ENCODE assay signal across 19 mouse cellular contexts in the genomic region with DNA sequence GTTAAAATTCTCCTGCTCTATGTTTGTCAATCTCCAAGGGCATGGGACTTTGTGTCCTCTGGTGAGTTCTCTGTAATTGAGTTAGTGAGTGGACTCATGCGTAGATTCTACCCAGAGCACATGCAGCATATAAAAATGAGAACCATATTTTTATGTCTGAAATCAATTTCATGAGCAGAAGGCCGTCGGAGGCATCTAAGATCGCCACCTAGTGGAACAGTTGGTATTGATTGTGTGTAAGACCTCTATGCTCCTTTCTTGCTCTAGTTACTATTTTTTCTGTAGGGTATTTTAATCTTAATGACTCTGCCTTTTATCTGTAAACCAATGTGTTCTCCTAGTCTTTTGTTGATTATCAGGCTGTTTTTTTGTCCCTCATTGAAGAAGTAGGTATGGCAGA. TPM values are rescaled to one million over a fixed set of nuclear protein-coding genes. Genes with fewer than 3 reads are reported as not detected.
DNase-seq lines count a peak whose midpoint lies in the region; ATAC-seq and TF ChIP-seq lines count a peak whose summit lies in the region.
"Not testable (repeated sequence)": the region's sequence is repeated elsewhere in the genome, so short reads cannot be mapped to it uniquely, and the experiment has no call there.
"Had no signal": no experiment of that assay in that cellular context is flagged by ENCODE, and none has a peak within 500 bp of the region (broad histone marks: within the 10 kb centered on the region; RNA-seq: fewer than 3 reads in every experiment).

No protein-coding gene starts in this region.

- TF ChIP-seq POLR2A in CH12.LX (IDR thresholded peaks at IDR 0.05; ENCODE audit: low read depth, low read length) = not testable (repeated sequence)

- TF ChIP-seq CTCF in CH12.LX (conservative IDR thresholded peaks at IDR 0.05 in 1 of 2, IDR thresholded peaks at IDR 0.05 in 1 of 2; ENCODE audit: low read depth in 2 of 2, low read length in 2 of 2) = peak; percentile 47 to 50; a peak in 2 of 4 replicates
- TF ChIP-seq CTCF in heart, postnatal 0 days (IDR thresholded peaks at IDR 0.05; ENCODE audit: low read depth) = 0 out of 2 replicates have a peak, but pooled peaks have one; percentile 20

- DNase-seq in CH12.LX (ENCODE audit: extremely low read depth); heart, postnatal 0 days (ENCODE audit: low spot score): not testable (repeated sequence)
- DNase-seq in ZHBTc4 (ENCODE audit: low read depth, low spot score) = peak; percentile 36
- DNase-seq in embryo, embryonic 10.5 days (ENCODE audit: low spot score) = peak; percentile 28
- DNase-seq in kidney, postnatal 10 days = peak; percentile 19
- peak; percentile 33 for DNase-seq in limb, embryonic 11.5 days (ENCODE audit: low spot score)
- DNase-seq in retina, embryonic 14.5 days (ENCODE audit: low spot score) = peak; percentile 1

- ATAC-seq in heart, postnatal 0 days (ENCODE audit: insufficient read depth, low read depth); limb, embryonic 11.5 days (ENCODE audit: insufficient number of reproducible peaks, low FRiP score, low TSS enrichment, low read depth): not testable (repeated sequence)

- H3K79me2 ChIP-seq in CH12.LX (replicated peaks; ENCODE audit: control insufficient read depth, extremely low read depth, insufficient read depth, poor library complexity, severe bottlenecking) = not testable (repeated sequence)

- not testable (repeated sequence) for H3K27ac ChIP-seq in CH12.LX (ENCODE audit: insufficient read depth, low read depth); heart, postnatal 0 days (ENCODE audit: low read depth); limb, embryonic 11.5 days (replicated peaks; ENCODE audit: low read depth, low read length)

- not testable (repeated sequence) for H3K4me1 ChIP-seq in CH12.LX (ENCODE audit: control insufficient read depth in 1 of 2, insufficient read depth in 2 of 2); heart, postnatal 0 days (ENCODE audit: control insufficient read depth, insufficient read depth); limb, embryonic 11.5 days (ENCODE audit: control insufficient read depth, insufficient read depth, low read length)

- in situ Hi-C loops in CH12.LX (cut with MboI; ENCODE audit: low pct_ligation_motif_present, low pct_unique_long_range_greater_than_20kb, low sequenced_read_pairs) = not testable (repeated sequence)

- H3K9me3 ChIP-seq in CH12.LX (replicated peaks; ENCODE audit: low read length); heart, postnatal 0 days (replicated peaks; ENCODE audit: control insufficient read depth, low read length); limb, embryonic 11.5 days (ENCODE audit: control insufficient read depth, low read length): not testable (repeated sequence)

- 30% methylated on average over 4 of the region's 4 CpGs for WGBS in heart, postnatal 0 days
- 44% methylated on average over 4 of the region's 4 CpGs for WGBS in limb, embryonic 11.5 days

- dilution Hi-C loops in CH12.LX (cut with MboI; ENCODE audit: extremely low pct_ligation_motif_present, extremely low pct_unique_long_range_greater_than_20kb, low sequenced_read_pairs) = not testable (repeated sequence)

- H3K4me2 ChIP-seq in CH12.LX (ENCODE audit: insufficient read depth, low read depth, poor library complexity, severe bottlenecking); heart, postnatal 0 days (ENCODE audit: low read depth, low read length); limb, embryonic 11.5 days (ENCODE audit: low read depth, severe bottlenecking): not testable (repeated sequence)

- not testable (repeated sequence) for H3K36me3 ChIP-seq in CH12.LX (replicated peaks in 1 of 2; ENCODE audit: control insufficient read depth in 1 of 2, insufficient read depth in 1 of 2, low read length in 1 of 2); heart, postnatal 0 days (replicated peaks; ENCODE audit: control insufficient read depth, insufficient read depth, low read length); limb, embryonic 11.5 days (ENCODE audit: control insufficient read depth, insufficient read depth, low read length)

- not testable (repeated sequence) for H3K27me3 ChIP-seq in CH12.LX (replicated peaks); heart, postnatal 0 days (ENCODE audit: control insufficient read depth, insufficient read depth, low read length); limb, embryonic 11.5 days (ENCODE audit: control insufficient read depth, insufficient read depth, low read length)

- TF ChIP-seq RAD21 in CH12.LX (IDR thresholded peaks at IDR 0.05; ENCODE audit: low read depth, low read length) = not testable (repeated sequence)

- H3K9ac ChIP-seq in CH12.LX (ENCODE audit: insufficient read depth, low read depth); heart, postnatal 0 days (replicated peaks; ENCODE audit: low read depth, low read length); limb, embryonic 11.5 days (ENCODE audit: low read length): not testable (repeated sequence)

- TF ChIP-seq EP300 in CH12.LX (IDR thresholded peaks at IDR 0.05; ENCODE audit: low read length); heart, postnatal 0 days (IDR thresholded peaks at IDR 0.05; ENCODE audit: low read depth): not testable (repeated sequence)

- H3K4me3 ChIP-seq in CH12.LX (replicated peaks in 1 of 3; ENCODE audit: low read depth in 2 of 3, low read length in 2 of 3, poor library complexity in 1 of 3); heart, postnatal 0 days (ENCODE audit: low read depth, low read length); limb, embryonic 11.5 days (ENCODE audit: low read depth, low read length): not testable (repeated sequence)

TF ChIP-seq in CH12.LX, 34 proteins besides CTCF, POLR2A, EP300 and RAD21:
- TF ChIP-seq SMC3 (IDR thresholded peaks at IDR 0.05; ENCODE audit: low read depth, low read length) = peak; percentile 4; the same call in 1 of the 2 replicates

RNA-seq across cellular contexts. Expression of gene Speer4d, which starts 18.5 kb away (rescaled TPM):
- total RNA-seq in CH12.LX (2012; rRNA removed) (not detected in 2 replicates), CH12.LX (2014; rRNA removed) (not detected in 2 replicates)
- polyA plus RNA-seq in CH12.LX (2012; ENCODE audit: insufficient read length, low read depth) = not detected in 2 replicates
- not detected in 2 replicates for total RNA-seq in heart, postnatal 0 days (2014; rRNA removed; ENCODE audit: low replicate concordance)
- not detected in 2 replicates for polyA plus RNA-seq in heart, postnatal 0 days (2015; fragmentation: Nextera tagmentation; extraction: Ambion mirVana)
- polyA plus RNA-seq in limb, embryonic 11.5 days (2014; fragmentation: Nextera tagmentation; extraction: Ambion mirVana) = not detected in 2 replicates
- total RNA-seq: left cerebral cortex, adult 8-10 months had no signal
- polyA plus RNA-seq: erythroblast, embryonic 14.5 days; forebrain, embryonic 14.5 days; gonadal fat pad, adult 2 months; hindbrain, embryonic 10.5 days; kidney, embryonic 14.5 days; limb, embryonic 14.5 days; liver, embryonic 16.5 days; midbrain, embryonic 12.5 days; neural tube, embryonic 13.5 days; stomach, embryonic 16.5 days had no signal

RNA-seq across cellular contexts. Expression of gene Gm21083, which starts 23.2 kb away (rescaled TPM):
- not detected in 2 replicates for total RNA-seq in CH12.LX (2012; rRNA removed)
- total RNA-seq in CH12.LX (2014; rRNA removed) = not detected in 2 replicates
- polyA plus RNA-seq in CH12.LX (2012; ENCODE audit: insufficient read length, low read depth) = not detected in 2 replicates
- total RNA-seq in heart, postnatal 0 days (2014; rRNA removed; ENCODE audit: low replicate concordance) = 0.23 TPM in 1 of 2 replicates, not detected in the other
- 0.12 TPM in 1 of 2 replicates, not detected in the other for polyA plus RNA-seq in heart, postnatal 0 days (2015; fragmentation: Nextera tagmentation; extraction: Ambion mirVana)
- not detected in 2 replicates for polyA plus RNA-seq in limb, embryonic 11.5 days (2014; fragmentation: Nextera tagmentation; extraction: Ambion mirVana)
- total RNA-seq: left cerebral cortex, adult 8-10 months had no signal
- polyA plus RNA-seq: erythroblast, embryonic 14.5 days; forebrain, embryonic 14.5 days; gonadal fat pad, adult 2 months; heart, embryonic 13.5 days; hindbrain, embryonic 10.5 days; kidney, embryonic 14.5 days; liver, embryonic 16.5 days; midbrain, embryonic 12.5 days; neural tube, embryonic 13.5 days; stomach, embryonic 16.5 days had no signal

RNA-seq across cellular contexts. Expression of gene 4930572O03Rik, which starts 56.5 kb away (rescaled TPM):
- not detected in 2 replicates for total RNA-seq in CH12.LX (2012; rRNA removed)
- not detected in 2 replicates for total RNA-seq in CH12.LX (2014; rRNA removed)
- polyA plus RNA-seq in CH12.LX (2012; ENCODE audit: insufficient read length, low read depth) = not detected in 2 replicates
- not detected in 2 replicates for total RNA-seq in heart, postnatal 0 days (2014; rRNA removed; ENCODE audit: low replicate concordance)
- polyA plus RNA-seq in heart, postnatal 0 days (2015; fragmentation: Nextera tagmentation; extraction: Ambion mirVana) = not detected in 2 replicates
- not detected in 2 replicates for polyA plus RNA-seq in limb, embryonic 11.5 days (2014; fragmentation: Nextera tagmentation; extraction: Ambion mirVana)
- total RNA-seq: left cerebral cortex, adult 8-10 months had no signal
- polyA plus RNA-seq: erythroblast, embryonic 14.5 days; forebrain, embryonic 14.5 days; gonadal fat pad, adult 2 months; heart, embryonic 13.5 days; hindbrain, embryonic 10.5 days; kidney, embryonic 14.5 days; limb, embryonic 14.5 days; liver, embryonic 16.5 days; midbrain, embryonic 12.5 days; neural tube, embryonic 13.5 days; stomach, embryonic 16.5 days had no signal
